Mouse (Mus musculus): ENCODE measurements at regions not wholly inside any gene's neighbourhood (a gene's known extent, or its start where the extent isn't known, plus 50 kb on each side); places are given as distances from the start of the nearest gene placed in this dataset.

DNA sequence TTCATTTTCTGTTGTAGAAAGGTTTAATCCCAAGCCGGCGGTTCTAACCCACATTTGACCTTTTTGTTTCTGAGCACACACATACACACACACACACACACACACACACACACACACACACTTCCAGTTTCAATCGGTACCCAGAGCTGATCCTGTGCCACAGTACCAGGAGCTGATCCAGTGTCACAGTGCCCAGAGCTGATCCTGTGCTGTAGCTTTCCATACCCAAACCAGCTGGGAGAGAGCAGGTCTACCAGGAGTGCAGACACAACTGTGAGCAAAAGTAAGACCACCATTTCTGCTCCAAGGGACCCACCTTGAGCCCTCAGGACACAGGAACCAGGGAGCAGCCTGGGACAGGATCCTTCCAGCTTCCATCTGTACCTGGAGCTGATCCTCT is 58.3 kb upstream of the Btbd35f25 start:
- TF ChIP-seq FLI1 (IDR thresholded peaks at IDR 0.05; ENCODE audit: low read length) (no peak), GATA1 (IDR thresholded peaks at IDR 0.05; ENCODE audit: borderline replicate concordance, low read length) (no peak)
